Mouse (Mus musculus) intestine, postnatal 0 days (tissue): ENCODE data around the gene Dazap1. TPM values are rescaled to one million over a fixed set of nuclear protein-coding genes. Genes with fewer than 3 reads are reported as not detected.
"Not testable (repeated sequence)": the region's sequence is repeated elsewhere in the genome, so short reads cannot be mapped to it uniquely, and the experiment has no call there.

Source experiments
- ATAC-seq: fragments of 200-750 bp; cut with Nextera tagmentation; 2 replicates; pipeline ENCODE4 v1.8.0; 2017; ENCODE audit warnings: mild to moderate bottlenecking, moderate TSS enrichment, moderate library complexity
- H3K27ac ChIP-seq: fragments of 300-500 bp; sonication (generic); 2 replicates; pipeline ENCODE4 v1.5.1; 2014; ENCODE audit warnings: mild to moderate bottlenecking, low read depth, low read length, moderate library complexity
- H3K27me3 ChIP-seq: fragments of 300-500 bp; sonication (generic); replicated peaks from 2 replicates; pipeline ENCODE4 v1.6.1; 2014; ENCODE audit warnings: low read length, mixed read lengths; ENCODE audit not compliant: control insufficient read depth, insufficient read depth
- H3K36me3 ChIP-seq: fragments of 300-500 bp; sonication (generic); 2 replicates; pipeline ENCODE4 v1.6.1; 2014; ENCODE audit warnings: mild to moderate bottlenecking, moderate library complexity; ENCODE audit not compliant: control insufficient read depth, insufficient read depth
- H3K4me1 ChIP-seq: fragments of 300-500 bp; sonication (generic); replicated peaks from 2 replicates; pipeline ENCODE4 v1.6.1; 2014; ENCODE audit warnings: antibody characterized with exemption, low read length, mixed read lengths; ENCODE audit not compliant: control insufficient read depth, insufficient read depth
- H3K4me2 ChIP-seq: fragments of 300-500 bp; sonication (generic); replicated peaks from 2 replicates; pipeline ENCODE4 v1.6.1; 2014; ENCODE audit warnings: low read depth, mild to moderate bottlenecking, moderate library complexity
- H3K4me3 ChIP-seq: fragments of 300-500 bp; sonication (generic); 2 replicates; pipeline ENCODE4 v1.5.1; 2014; ENCODE audit warnings: low read depth, low read length
- H3K9ac ChIP-seq: fragments of 300-500 bp; sonication (generic); 2 replicates; pipeline ENCODE4 v1.6.1; 2014; ENCODE audit warnings: mild to moderate bottlenecking, low read depth, low read length
- H3K9me3 ChIP-seq: fragments of 300-500 bp; sonication (generic); 2 replicates; pipeline ENCODE4 v1.6.1; 2016; ENCODE audit warnings: mixed run types; ENCODE audit not compliant: control insufficient read depth
- CTCF ChIP-seq: sonication (generic); IDR thresholded peaks from 2 replicates; pipeline ENCODE4 v1.5.1; 2016; ENCODE audit warnings: low read depth, mild to moderate bottlenecking, control low read depth, antibody characterized with exemption, moderate library complexity
- WGBS: fragments of 180-500 bp; shearing (Covaris S2); extraction: QIAGEN DNeasy Blood & Tissue Kit; methylation state at CpG from one replicate; pipeline ENCODE4 v1.1.7; 2014; 5-methylcytosine and 5-hydroxymethylcytosine counted together
- polyA plus RNA-seq: library from polyadenylated mRNA; unstranded; fragments of >200 nt; fragmentation: Nextera tagmentation; extraction: Ambion mirVana; gene quantifications from 2 replicates; pipeline ENCODE4 v1.2.1, GENCODE M21; 2015

Gene Dazap1
- polyA plus RNA-seq, 1 experiment from 2014 or later, result 26.6 TPM

GRCm38 (mm10) chr10:80238306-80238705, 23.0 kb upstream of the Dazap1 start:
- ATAC-seq, result no peak
- no peak overlapping the region for H3K4me3 ChIP-seq
- H3K27me3 ChIP-seq, result no peaks in the 10 kb centered on the region
- no peak for TF ChIP-seq CTCF
- peaks cover 92% of the 10 kb centered on the region for H3K36me3 ChIP-seq
- H3K4me2 ChIP-seq, result no peak overlapping the region
- 90% methylated on average over 3 of the region's 3 CpGs for WGBS
- H3K4me1 ChIP-seq, result no peaks in the 10 kb centered on the region
- H3K9me3 ChIP-seq, result no peaks in the 10 kb centered on the region
- no peak overlapping the region for H3K27ac ChIP-seq
- no peak overlapping the region for H3K9ac ChIP-seq

GRCm38 (mm10) chr10:80239791-80240190, 21.5 kb upstream of the Dazap1 start:
- Histone ChIP-seq H3K9ac (no peak overlapping the region), H3K4me3 (no peak overlapping the region), H3K9me3 (no peaks in the 10 kb centered on the region), H3K27me3 (no peaks in the 10 kb centered on the region), H3K4me1 (no peaks in the 10 kb centered on the region), H3K4me2 (no peak overlapping the region), H3K36me3 (peaks cover 92% of the 10 kb centered on the region), H3K27ac (no peak overlapping the region)
- WGBS, result 63% methylated on average over 6 of the region's 6 CpGs
- no peak for ATAC-seq
- TF ChIP-seq CTCF, result no peak

- Histone ChIP-seq H3K27ac (no peak overlapping the region), H3K36me3 (peaks cover 71% of the 10 kb centered on the region), H3K4me2 (no peak overlapping the region), H3K4me3 (no peak overlapping the region), H3K9me3 (no peaks in the 10 kb centered on the region), H3K9ac (no peak overlapping the region), H3K4me1 (no peaks in the 10 kb centered on the region), H3K27me3 (no peaks in the 10 kb centered on the region)
- WGBS, result 54% methylated on average over 9 of the region's 9 CpGs
- TF ChIP-seq CTCF, result no peak
- ATAC-seq, result no peak
Measured at GRCm38 (mm10) chr10:80242088-80242487, 19.2 kb upstream of the Dazap1 start.

- TF ChIP-seq CTCF, result no peak
- 93% methylated on average over 3 of the region's 3 CpGs for WGBS
- H3K27me3 ChIP-seq, result no peaks in the 10 kb centered on the region
- ATAC-seq, result no peak
- H3K4me1 ChIP-seq, result no peaks in the 10 kb centered on the region
- no peaks in the 10 kb centered on the region for H3K9me3 ChIP-seq
- H3K4me3 ChIP-seq, result no peak overlapping the region
- no peak overlapping the region for H3K4me2 ChIP-seq
- H3K9ac ChIP-seq, result no peak overlapping the region
- H3K27ac ChIP-seq, result no peak overlapping the region
- H3K36me3 ChIP-seq, result peaks cover 66% of the 10 kb centered on the region
Measured at GRCm38 (mm10) chr10:80242607-80243006, 18.7 kb upstream of the Dazap1 start.

GRCm38 (mm10) chr10:80244791-80245399, 16.4 kb upstream of the Dazap1 start:
- H3K27me3 ChIP-seq, result no peaks in the 10 kb centered on the region
- no peak for ATAC-seq
- H3K4me3 ChIP-seq, result no peak overlapping the region
- 35% methylated on average over 5 of the region's 5 CpGs for WGBS
- H3K9me3 ChIP-seq, result no peaks in the 10 kb centered on the region
- TF ChIP-seq CTCF, result peak; percentile 62
- H3K27ac ChIP-seq, result no peak overlapping the region
- H3K4me1 ChIP-seq, result no peaks in the 10 kb centered on the region
- H3K36me3 ChIP-seq, result peaks cover 44% of the 10 kb centered on the region
- no peak overlapping the region for H3K9ac ChIP-seq
- H3K4me2 ChIP-seq, result no peak overlapping the region

GRCm38 (mm10) chr10:80245600-80245999, 15.7 kb upstream of the Dazap1 start:
- 3% methylated on average over 4 of the region's 4 CpGs for WGBS
- Histone ChIP-seq H3K4me3 (no peak overlapping the region), H3K9ac (no peak overlapping the region), H3K4me2 (no peak overlapping the region), H3K9me3 (no peaks in the 10 kb centered on the region), H3K36me3 (peaks cover 37% of the 10 kb centered on the region), H3K27ac (no peak overlapping the region), H3K27me3 (no peaks in the 10 kb centered on the region), H3K4me1 (no peaks in the 10 kb centered on the region)
- no peak for ATAC-seq
- TF ChIP-seq CTCF, result peak; percentile 97

- WGBS, result 49% methylated on average over 6 of the region's 6 CpGs
- Histone ChIP-seq H3K36me3 (peaks cover 25% of the 10 kb centered on the region), H3K4me3 (no peak overlapping the region), H3K9ac (no peak overlapping the region), H3K4me2 (no peak overlapping the region), H3K27ac (no peak overlapping the region), H3K9me3 (no peaks in the 10 kb centered on the region), H3K27me3 (no peaks in the 10 kb centered on the region), H3K4me1 (no peaks in the 10 kb centered on the region)
- peak; percentile 67 for TF ChIP-seq CTCF
- ATAC-seq, result no peak
Measured at GRCm38 (mm10) chr10:80247849-80248248, 13.4 kb upstream of the Dazap1 start.

- H3K27me3 ChIP-seq, H3K4me1 ChIP-seq, H3K9ac ChIP-seq, H3K27ac ChIP-seq, H3K9me3 ChIP-seq, ATAC-seq: not testable (repeated sequence)
- H3K4me2 ChIP-seq, result peak overlapping the region; percentile 81
- WGBS, result 26% methylated on average over 3 of the region's 3 CpGs
- H3K4me3 ChIP-seq, result peak overlapping the region; percentile 79
- H3K36me3 ChIP-seq, result peaks cover 27% of the 10 kb centered on the region
Measured at GRCm38 (mm10) chr10:80248437-80248836, 12.8 kb upstream of the Dazap1 start.
